Mouse (Mus musculus): Measurements from ENCODE around the gene Lmbr1. TPM values are rescaled to one million over a fixed set of nuclear protein-coding genes. Genes with fewer than 3 reads are reported as not detected.
A peak's percentile ranks its signal among the peaks of the same experiment; 100 is the strongest.
"Not testable (repeated sequence)": the region's sequence is repeated elsewhere in the genome, so short reads cannot be mapped to it uniquely, and the experiment has no call there.

Lmbr1 gene
- total RNA-seq (2022): 10 to 100 TPM in 2 of 4 experiments, 1 to 10 TPM in 2; 8.4 to 13.2 (median 10.3) TPM

DNA sequence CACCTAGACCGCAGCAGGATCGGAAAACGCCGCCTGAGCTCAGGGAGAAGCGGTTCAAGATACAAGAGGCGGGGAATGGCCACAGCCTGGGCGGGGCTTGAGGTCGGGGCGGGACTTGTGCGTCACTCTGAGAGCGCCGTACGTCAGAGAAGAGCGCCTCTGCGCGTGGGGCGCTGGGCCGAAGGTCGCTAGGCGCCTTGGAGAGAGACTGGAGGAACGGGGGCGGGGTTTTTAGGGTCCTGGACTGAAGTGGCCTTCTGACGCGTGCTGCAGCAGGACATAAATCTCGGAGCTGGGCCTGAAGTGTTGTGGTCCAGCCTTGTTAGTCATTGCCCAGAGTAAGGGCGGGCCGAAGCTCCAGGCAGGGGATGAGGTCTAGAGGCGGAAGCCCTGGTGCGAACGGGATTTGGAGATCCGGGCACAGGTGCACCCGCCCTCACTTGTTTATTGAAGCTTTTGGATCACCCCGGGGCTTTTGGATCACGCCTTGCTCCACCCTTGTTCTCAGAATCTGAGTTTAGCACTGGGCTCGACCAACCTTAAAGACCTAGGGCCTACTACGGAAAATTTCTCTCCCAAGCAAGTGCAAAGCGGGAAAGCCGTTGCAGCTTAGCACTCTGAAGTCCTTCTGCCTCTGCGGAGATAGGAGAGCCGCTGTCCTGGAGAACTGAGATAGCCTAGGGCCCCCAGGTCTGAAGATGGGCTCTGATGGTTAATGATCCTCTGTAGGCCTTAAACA, at the start of gene Lmbr1:
Gene Lmbr1, minus strand, starts transcription at position 93 of the 739 bp plus-strand sequence.
- peak; percentile 87 to 90 for DNase-seq (ENCODE audit: low spot score in 2 of 2)

DNA sequence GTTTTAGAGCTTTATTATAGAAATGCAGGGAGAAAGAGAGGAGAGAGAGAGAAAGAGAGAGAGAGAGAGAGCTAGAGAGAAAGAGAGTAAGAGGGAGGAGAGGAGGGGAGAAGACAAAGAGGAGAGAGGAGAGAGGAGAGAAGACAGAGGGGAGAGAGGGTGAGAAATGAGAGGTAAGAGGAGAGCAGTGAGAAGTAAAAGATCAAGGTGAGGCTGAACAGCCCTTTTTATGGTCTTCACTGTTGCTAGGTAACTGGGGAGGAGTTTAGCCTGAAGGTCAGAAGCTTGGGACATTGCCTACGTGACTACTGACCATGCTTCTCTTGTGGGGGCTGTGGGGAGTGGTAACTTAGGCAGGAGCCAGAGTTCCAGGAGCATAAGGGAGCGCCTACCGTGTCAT, 45.1 kb upstream of the Lmbr1 start:
- DNase-seq (ENCODE audit: low spot score in 2 of 2): not testable (repeated sequence)

DNA sequence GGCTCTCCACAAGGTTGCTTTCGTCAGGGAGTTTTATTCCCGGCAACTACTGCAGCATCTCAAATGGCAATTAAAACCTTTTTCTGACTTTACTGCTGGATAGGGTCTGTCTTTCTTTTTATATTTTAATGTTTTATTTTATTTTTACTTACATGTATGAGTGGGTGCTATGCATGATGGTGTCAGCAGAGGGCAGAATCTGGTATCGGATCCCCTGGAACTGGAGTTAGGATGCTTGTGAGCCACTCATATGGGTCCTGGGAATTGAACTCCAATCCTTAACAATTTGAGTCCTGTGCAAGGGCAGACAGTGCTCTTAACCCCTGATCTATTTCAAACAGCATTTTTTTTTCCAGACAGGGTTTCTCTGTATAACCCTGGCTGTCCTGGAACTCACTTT, 34.9 kb upstream of the Lmbr1 start:
- no peak for DNase-seq (ENCODE audit: low spot score in 2 of 2)

DNA sequence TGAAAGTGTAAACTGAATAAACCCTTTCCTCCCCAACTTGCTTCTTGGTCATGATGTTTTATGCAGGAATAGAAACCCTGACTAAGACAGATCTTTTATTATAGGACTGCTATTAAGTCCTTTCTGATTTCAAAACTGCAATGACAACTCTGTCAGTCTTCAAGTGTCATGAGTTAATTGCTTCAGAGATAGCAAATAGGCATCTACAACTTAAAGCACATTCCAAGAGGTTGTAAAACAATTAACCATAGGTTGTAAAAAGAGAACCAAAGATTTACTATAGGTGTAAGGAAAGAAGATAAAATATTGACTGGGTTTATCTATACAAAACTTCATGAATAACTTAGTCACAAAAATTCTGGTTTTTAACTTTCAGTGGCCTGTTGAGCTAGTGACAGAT, 32.7 kb upstream of the Lmbr1 start:
- no peak for DNase-seq (ENCODE audit: low spot score in 2 of 2)

DNA sequence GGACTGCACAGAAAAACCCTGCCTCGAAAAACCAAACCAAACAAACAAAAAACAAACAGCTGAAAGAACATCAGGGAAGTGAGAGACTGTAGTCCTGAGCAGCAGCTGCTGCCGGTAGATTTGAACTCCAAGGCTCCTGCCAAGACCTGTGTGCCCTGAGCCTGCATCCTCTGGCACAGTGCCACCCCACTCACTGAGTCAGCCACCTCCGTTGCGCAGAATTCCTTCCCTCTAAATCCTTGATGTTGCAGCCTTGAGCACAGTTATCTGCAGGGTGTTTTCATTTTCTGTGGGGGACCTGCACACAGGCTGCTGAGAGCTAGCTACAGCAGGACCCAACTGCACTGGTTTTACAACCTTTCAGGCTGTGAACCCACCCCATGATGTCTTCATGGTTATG, 20.2 kb upstream of the Lmbr1 start:
- no peak for DNase-seq (ENCODE audit: low spot score in 2 of 2)

DNA sequence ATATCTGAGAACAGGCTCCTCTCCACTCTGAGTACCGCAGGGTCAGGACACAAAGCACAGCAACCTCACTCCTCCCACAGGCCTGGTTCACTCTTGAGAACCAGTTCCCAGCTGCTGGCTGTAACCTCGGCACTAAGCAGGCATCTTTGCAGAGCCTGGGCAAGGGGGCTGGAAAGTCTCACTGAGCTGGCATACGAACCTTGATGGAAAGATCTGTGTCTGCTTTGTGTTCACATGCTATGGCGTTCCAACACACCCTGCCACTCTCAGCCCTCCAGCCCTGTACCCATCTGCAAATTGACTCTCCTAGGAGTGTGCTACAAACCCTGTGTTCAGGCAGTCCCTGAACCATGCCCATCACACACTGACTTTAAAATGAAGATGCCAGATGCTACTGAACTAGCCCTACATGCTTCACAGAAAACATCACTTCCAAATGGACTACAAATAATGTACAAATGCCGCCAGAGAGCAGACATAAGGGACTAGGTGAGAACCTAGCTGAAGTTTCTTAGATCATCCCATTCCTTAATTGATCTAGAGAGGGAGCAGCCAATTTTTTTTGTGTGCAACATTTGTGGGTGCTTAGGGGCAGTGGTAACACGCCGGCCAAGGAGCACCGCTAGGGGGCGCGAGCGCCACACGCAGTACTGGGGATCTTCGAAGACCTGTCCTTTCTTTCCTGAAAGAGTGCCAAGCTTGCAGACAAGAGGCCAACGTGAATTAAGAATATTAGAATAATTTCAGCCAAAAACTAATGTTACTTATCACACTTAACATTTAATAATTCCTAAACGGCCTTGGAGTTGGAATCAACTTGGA, 11.0 kb upstream of the Lmbr1 start:
- peak; percentile 57 to 74 for DNase-seq (ENCODE audit: low spot score in 2 of 2)

DNA sequence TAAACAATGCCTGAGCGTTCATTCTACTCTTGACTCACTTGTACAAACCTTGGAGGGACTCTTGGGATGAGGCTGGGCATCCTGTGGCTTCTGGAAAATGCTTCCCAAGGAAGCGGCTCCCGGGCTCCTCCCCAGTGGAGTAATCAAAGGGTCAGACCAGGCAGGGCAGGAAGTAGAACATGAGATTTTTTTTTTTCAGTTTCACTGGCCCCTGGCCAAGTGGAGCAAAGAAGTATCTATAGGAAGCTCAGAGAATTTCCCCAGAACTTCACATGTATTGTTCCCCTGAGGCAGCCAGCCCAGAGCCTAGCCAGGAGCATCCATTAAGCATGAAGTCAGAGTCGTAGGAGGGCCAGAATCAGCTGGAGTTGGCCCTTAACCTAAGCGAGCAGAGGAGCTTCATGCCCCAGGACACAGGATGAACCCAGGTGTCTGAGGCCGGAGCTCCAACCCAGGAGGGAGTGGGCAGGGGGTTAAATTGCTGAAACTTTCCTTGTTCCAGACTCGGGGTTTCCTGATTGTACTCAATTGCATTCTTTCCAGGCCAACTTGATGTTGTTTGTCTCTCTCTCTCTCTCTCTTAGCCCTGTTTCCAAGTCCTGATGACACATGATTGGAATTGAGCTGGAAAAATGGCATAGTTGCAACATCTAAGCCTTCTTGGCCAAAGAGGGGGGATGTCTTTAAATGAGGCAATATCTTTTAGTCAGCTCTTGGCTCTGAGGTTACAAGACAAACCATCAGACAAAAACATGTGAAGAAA, 10.2 kb upstream of the Lmbr1 start:
- peak in 1 of 2 experiments; percentile 16 for DNase-seq (ENCODE audit: low spot score in 2 of 2)

DNA sequence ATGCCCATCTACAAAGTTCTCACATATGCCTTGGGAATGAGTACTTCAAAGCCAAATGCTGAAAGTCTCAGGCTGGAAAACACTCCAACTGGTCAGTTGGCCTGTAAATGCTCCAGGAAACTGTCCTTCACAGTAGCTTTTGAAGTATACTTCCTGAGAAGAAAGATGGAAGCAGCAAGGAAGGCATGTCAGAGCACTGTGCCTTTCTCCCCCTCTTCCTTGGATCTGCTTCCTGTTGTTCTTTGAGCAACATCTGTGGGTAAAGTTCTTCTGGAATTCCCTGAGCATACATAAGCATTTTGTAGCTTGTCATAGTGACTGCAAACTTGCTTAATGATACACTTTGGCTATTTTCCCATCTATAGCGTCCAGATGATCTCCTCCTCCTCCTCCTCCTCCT, 9.4 kb upstream of the Lmbr1 start:
- DNase-seq (ENCODE audit: low spot score in 2 of 2): no peak

DNA sequence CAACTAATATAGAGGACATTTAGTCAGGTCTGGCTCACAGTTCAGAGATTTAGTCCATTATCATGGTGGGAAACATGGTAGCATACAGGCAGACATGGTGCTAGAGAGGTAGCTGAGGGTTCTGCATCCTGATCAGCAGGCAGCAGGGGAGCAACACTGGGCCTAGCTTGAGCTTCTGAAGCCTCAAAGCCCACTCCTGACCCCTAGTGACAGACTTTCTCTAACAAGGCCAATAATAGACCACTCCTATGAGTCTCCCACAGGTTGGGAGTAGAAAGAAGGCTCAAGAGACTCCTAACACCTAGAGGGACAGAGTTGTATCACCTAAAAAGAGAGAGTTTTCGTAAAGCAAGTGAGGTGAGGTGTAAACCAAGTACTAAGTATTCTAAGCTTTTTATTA, 4.6 kb upstream of the Lmbr1 start:
- no peak for DNase-seq (ENCODE audit: low spot score in 2 of 2)

DNA sequence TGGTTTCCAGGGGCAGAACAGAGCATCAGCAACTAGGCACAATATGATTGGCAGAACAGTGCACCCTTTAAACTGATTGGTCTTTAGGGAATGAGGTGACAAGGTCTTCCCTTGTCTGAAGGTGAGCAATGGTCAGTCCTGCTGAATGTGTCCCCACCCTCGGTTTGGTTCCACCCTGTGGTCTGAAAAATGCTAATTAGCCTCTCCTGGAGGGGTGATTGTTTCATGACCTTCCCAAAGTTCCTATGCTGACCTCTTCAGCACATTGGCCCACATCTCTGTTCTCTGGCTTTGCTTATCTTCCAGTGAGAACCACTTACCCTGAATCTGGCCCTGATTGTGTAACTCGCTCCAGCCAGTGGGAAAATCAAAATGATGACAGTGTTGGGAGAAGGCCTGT, 1.9 kb upstream of the Lmbr1 start:
- DNase-seq (ENCODE audit: low spot score in 2 of 2): no peak

DNA sequence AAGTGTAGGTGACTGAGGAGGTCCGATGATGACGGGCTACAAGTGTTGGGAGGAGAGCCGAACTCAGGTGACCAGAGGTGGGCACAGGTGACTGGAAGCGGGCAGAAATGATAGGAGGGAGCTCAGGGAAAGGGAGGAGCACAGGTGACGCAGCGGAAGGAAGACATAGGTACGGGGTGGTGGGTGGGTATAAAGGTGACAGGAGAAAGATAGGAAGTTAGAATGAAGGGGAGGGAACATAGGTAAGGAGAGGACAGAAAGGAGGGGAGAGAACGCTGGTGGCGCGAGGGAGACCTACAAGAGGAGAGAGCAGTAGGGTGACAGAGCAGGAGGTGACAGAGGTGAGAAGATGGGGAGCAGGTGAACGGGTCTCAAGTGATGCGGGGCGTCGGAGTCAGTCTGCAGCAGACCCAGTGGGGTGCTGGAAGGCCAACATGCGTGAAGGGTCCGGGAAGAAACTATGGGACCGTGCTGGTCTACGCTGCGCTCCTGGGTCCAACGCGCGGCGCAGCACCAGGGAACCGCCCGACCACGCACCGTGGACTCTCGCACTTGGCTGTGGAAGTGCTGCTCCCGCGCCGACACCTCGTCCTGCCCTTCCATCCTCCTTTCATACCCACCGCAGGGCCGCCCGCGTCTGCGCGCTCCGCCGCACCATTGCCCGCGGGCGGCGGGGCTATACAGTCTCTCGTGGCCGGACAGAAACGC, 446 bp downstream of the Lmbr1 start:
- DNase-seq (ENCODE audit: low spot score in 2 of 2): no peak

DNA sequence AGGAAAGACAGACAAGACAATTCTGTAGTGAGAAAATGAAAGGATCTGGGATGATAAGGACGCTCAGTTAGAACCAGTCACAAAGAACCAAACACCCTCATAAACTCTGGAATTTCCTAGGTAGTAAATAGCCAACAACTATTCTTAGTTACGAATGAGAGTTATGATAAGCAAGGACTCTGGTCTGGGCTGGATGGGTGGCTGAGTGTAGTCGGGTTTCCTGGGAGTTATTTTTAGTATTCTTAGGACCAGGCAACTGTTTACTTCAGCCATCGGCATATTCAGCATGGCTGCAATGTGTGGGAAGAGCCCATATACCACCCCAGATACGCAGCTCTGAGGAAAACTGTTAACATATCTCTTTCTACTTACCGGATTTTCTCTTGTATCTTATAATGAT, 14.7 kb downstream of the Lmbr1 start:
- DNase-seq (ENCODE audit: low spot score in 2 of 2): peak in 1 of 2 experiments; percentile 31

DNA sequence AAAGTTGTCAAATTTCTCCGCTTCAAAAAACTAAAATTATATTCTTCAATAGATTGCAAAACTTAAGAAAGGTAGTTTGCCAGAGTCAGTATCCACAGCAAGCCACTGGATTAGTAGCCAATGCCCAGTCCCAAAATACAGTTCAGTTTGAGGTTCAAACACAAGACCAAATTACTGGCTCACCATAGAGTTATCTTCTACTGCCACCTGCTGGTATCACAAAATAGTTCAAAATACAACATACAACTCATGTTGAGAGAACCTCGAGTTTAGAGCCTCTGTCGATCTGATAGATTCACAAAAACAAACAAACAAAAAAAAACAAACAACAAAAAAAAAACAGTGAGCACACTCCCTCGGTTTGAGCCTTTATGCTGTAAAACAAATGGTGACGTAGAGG, 42.4 kb downstream of the Lmbr1 start:
- DNase-seq (ENCODE audit: low spot score in 2 of 2): no peak

DNA sequence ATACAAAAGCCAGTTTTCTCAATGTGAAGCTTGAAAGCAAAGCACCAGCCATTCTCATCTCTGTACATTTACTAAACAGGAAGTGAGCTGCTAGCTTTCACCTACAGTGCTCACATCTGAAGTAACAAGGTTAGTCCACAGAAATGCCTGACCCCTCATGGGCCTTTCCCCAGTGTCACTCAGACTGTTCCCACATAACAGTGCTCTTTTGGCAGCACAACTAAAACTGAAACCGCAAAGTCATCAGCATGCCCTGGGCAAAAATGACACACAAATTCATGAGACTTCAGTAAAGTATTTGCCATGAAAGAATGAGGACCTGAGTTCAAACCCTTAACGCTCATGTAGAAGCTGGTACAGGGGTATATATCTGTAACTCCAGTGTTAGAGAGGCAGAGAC, 55.7 kb downstream of the Lmbr1 start:
- DNase-seq (ENCODE audit: low spot score in 2 of 2): no peak

DNA sequence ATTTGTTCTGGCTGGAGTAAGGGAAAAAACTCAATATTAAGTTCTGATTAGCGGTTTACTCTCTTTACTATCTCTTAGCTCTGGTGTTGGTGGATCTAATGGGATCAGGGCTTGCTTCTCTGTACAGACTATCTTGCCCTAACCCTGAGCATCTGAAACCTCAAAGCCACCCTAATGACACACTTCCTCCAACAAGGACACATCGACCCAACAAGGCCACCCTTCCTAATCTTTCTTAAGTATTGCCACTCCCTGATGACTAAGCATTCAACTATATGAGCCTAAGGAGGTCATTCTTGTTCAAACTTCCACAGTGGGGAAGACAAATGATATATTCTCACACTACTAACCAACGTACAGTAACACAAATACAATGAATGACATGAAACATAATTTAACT, 69.0 kb downstream of the Lmbr1 start:
- no peak for DNase-seq (ENCODE audit: low spot score in 2 of 2)

DNA sequence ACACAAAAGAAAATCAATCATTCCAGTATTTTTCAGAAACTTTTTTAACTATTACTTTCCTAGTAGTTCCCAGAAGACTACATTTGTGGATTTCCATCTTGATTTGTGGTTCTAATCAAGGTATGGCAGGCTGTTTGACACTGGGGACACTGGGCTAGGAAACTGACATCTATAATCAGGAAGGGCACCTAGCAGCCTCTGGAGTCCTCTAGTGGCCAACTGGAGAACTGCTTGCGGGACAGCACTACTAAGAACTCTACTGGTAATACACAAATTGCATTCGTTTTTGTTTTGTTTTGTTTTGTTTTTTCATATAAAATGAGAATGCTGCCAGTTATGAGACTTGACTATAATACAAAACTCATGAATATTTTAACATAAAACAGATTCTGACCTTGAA, 85.0 kb downstream of the Lmbr1 start:
- DNase-seq (ENCODE audit: low spot score in 2 of 2): peak in 1 of 2 experiments; percentile 6

DNA sequence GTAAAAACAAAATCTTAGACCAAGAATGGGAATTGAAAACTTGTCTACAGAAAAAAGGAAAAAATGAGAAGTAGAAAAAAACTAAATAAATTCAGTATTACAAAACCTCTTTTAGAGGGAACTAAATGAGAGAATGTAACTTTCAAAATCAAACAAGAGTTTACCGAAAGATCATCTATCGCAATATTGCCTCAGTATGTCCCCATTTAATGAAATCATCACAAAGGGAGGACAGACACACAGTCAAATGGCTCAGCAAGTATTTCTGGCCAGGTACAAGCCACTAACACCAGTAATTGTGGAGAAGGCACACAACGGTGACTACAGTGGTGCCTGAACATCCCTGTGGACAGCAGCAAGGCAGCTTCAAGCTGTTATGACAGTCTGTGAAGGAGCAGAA, 88.1 kb downstream of the Lmbr1 start:
- DNase-seq (ENCODE audit: low spot score in 2 of 2): no peak

DNA sequence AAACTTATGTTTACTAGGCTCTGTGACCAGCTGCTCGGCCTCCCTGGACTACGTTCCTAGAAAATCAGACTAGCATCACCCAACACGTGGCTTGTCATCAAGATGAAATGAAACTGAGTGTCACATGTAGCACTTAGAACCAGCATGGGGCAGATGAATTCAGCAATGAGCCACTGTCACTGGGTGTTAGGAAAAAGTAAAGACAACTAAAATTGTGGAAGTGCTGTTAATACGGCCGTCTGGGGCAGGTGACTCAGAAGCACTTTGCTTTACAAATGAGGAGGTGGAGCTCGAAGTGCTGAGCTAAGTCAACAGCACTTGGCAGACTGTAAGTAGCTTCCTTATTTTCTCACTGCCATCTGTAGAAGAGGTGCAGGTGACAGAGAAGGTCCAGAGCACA, 88.5 kb downstream of the Lmbr1 start:
- no peak for DNase-seq (ENCODE audit: low spot score in 2 of 2)

DNA sequence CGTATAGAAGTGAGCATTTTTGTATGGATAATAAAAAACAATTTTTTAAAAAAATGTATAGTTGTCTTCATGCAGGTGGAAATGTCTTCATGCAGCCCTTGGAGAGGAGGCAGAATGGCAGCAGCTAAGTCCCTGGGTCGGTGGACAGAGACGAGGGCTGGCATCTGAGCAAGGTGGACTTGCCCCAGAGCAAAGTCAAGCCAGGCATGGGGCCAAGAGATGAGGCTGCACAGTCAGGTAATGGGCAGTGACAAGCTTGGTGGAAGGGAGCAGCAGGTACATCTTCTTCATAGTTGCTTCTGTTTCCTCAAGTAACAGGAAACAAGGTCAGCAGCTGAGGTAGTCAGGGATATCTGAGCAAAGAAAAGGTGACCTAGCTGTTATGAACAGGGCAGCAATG, 97.1 kb downstream of the Lmbr1 start:
- no peak for DNase-seq (ENCODE audit: low spot score in 2 of 2)

DNA sequence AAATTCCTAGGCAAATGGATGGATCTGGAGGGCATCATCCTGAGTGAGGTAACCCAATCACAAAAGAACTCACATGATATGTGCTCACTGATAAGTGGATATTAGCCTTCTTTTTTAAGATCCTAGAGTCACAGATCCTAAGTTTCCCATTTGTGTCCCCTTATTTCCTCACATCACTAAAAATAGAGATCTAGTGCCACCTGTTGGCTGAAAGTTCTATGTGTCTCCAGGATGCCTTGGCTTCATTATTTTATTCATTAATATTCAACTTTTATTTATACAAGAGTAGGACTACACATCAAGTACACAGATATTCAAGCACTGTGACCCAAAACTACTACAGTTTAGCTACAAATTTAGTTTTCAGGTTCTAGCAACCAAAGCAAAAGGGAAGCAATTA, 103.4 kb downstream of the Lmbr1 start:
- no peak for DNase-seq (ENCODE audit: low spot score in 2 of 2)

DNA sequence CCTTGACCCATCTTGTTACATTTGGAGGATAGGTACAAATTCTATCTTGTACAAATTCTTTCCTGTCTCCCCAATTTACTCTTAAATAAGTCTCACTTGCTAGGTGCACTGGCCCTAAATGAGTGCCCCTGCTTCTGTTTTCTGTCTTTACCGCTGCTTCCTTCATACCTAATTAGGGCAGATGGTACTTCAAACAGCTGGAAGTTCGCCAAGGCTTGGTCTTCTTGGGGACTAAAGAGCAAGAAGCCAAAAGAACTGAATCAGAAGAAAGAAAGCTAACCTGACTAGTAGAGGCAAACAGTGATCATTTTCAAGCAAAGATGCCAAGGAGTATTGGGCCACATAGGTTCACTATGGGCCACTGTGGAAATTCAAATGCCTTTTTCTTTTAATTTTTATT, 104.8 kb downstream of the Lmbr1 start:
- DNase-seq (ENCODE audit: low spot score in 2 of 2): no peak

Data from gastrocnemius, adult 8-10 months (tissue).